In genomic region chr9:102402671-102403070, GRCm38 (mm10) we compare ENCODE assay signal across 19 mouse cellular contexts. TPM values are rescaled to one million over a fixed set of nuclear protein-coding genes. Genes with fewer than 3 reads are reported as not detected.
A peak's percentile ranks its signal among the peaks of the same experiment; 100 is the strongest.
DNase-seq lines count a peak whose midpoint lies in the region; ATAC-seq and TF ChIP-seq lines count a peak whose summit lies in the region.
"Had no signal": no experiment of that assay in that cellular context is flagged by ENCODE, and none has a peak within 500 bp of the region (broad histone marks: within the 10 kb centered on the region; RNA-seq: fewer than 3 reads in every experiment).

No protein-coding gene starts in this region.

- DNase-seq in kidney, adult 2 months, result peak; percentile 91
- peak; percentile 60 for DNase-seq in kidney, postnatal 10 days
- no peak for DNase-seq in Muller cell, postnatal 12 days (ENCODE audit: inconsistent ontology term)
- no peak for DNase-seq in embryo, embryonic 11 days
- no peak for DNase-seq in adrenal gland, adult (ENCODE audit: inconsistent age in 2 of 2, low spot score in 1 of 2)
- DNase-seq: adrenal gland, adult 8-10 months; heart, adult 18-20 months; midbrain, embryonic 14.5 days; retina, postnatal 1 day had no signal

- no peak overlapping the region for H3K4me2 ChIP-seq in kidney, embryonic 14.5 days (replicated peaks; ENCODE audit: low read depth, low read length)
- no peak overlapping the region for H3K4me2 ChIP-seq in liver, embryonic 12.5 days
- H3K4me2 ChIP-seq: forebrain, embryonic 15.5 days; lung, embryonic 15.5 days had no signal

- H3K27me3 ChIP-seq in kidney, adult 2 months (replicated peaks; ENCODE audit: control insufficient read depth, insufficient read depth, low read length), result no peaks in the 10 kb centered on the region
- 0 out of 2 replicates have a peak, but pooled peaks cover 2% of the 10 kb centered on the region for H3K27me3 ChIP-seq in kidney, embryonic 14.5 days (ENCODE audit: control insufficient read depth, insufficient read depth, low read length)
- H3K27me3 ChIP-seq in liver, embryonic 12.5 days (replicated peaks), result no peaks in the 10 kb centered on the region
- H3K27me3 ChIP-seq: forebrain, embryonic 15.5 days; lung, embryonic 15.5 days had no signal

- H3K4me1 ChIP-seq in kidney, adult 2 months (ENCODE audit: control insufficient read depth, insufficient read depth, low read length), result peaks cover 3% of the 10 kb centered on the region; the same call in 1 of the 2 replicates
- no peaks in the 10 kb centered on the region for H3K4me1 ChIP-seq in kidney, embryonic 14.5 days (ENCODE audit: control insufficient read depth, insufficient read depth, low read length)
- no peaks in the 10 kb centered on the region for H3K4me1 ChIP-seq in liver, embryonic 12.5 days
- H3K4me1 ChIP-seq: lung, embryonic 15.5 days had no signal

- 32% methylated on average over 3 of the region's 3 CpGs for WGBS in kidney, adult 2 months
- 33% methylated on average over 3 of the region's 3 CpGs for WGBS in kidney, embryonic 14.5 days
- WGBS in liver, embryonic 12.5 days (ENCODE audit: insufficient replicate concordance), result 34% methylated on average over 3 of the region's 3 CpGs

- no peak overlapping the region for H3K27ac ChIP-seq in kidney, adult 2 months (ENCODE audit: insufficient read depth, low read depth, low read length)
- no peak overlapping the region for H3K27ac ChIP-seq in kidney, embryonic 14.5 days (ENCODE audit: low read depth, low read length)
- no peak overlapping the region for H3K27ac ChIP-seq in liver, embryonic 12.5 days
- H3K27ac ChIP-seq: embryonic facial prominence, embryonic 10.5 days; forebrain, embryonic 15.5 days; layer of hippocampus, adult 2 months; limb, embryonic 10.5 days; lung, embryonic 15.5 days had no signal

- H3K36me3 ChIP-seq in kidney, adult 2 months (ENCODE audit: control insufficient read depth, insufficient read depth, low read length), result no peaks in the 10 kb centered on the region
- H3K36me3 ChIP-seq in kidney, embryonic 14.5 days (ENCODE audit: control insufficient read depth, insufficient read depth, low read length), result no peaks in the 10 kb centered on the region
- no peaks in the 10 kb centered on the region for H3K36me3 ChIP-seq in liver, embryonic 12.5 days
- H3K36me3 ChIP-seq: embryonic facial prominence, embryonic 10.5 days; forebrain, embryonic 15.5 days; G1E; limb, embryonic 10.5 days; lung, embryonic 15.5 days had no signal

- no peak for TF ChIP-seq POLR2A in kidney, adult 2 months (IDR thresholded peaks at IDR 0.05; ENCODE audit: low read depth, low read length)

- no peak for TF ChIP-seq CTCF in kidney, adult 2 months (conservative IDR thresholded peaks at IDR 0.05; ENCODE audit: insufficient read depth, insufficient read length, low read depth, low read length)

- H3K4me3 ChIP-seq in kidney, adult 2 months (ENCODE audit: insufficient read depth, low read depth, low read length), result no peak overlapping the region
- H3K4me3 ChIP-seq in kidney, embryonic 14.5 days (ENCODE audit: low read length), result no peak overlapping the region
- no peak overlapping the region for H3K4me3 ChIP-seq in liver, embryonic 12.5 days
- H3K4me3 ChIP-seq: embryonic facial prominence, embryonic 10.5 days; forebrain, embryonic 15.5 days; limb, embryonic 10.5 days; lung, embryonic 15.5 days; myocyte had no signal

- no peak for ATAC-seq in kidney, embryonic 14.5 days (ENCODE audit: low FRiP score, low TSS enrichment)
- peak; percentile 41; the same call in 1 of the 2 replicates for ATAC-seq in liver, embryonic 12.5 days
- ATAC-seq: CD4-positive, CD25-positive, alpha-beta regulatory T cell, adult 4 months had no signal

- no peaks in the 10 kb centered on the region for H3K9me3 ChIP-seq in kidney, embryonic 14.5 days (ENCODE audit: control insufficient read depth, low read length)
- no peaks in the 10 kb centered on the region for H3K9me3 ChIP-seq in liver, embryonic 12.5 days (replicated peaks)
- H3K9me3 ChIP-seq: embryonic facial prominence, embryonic 10.5 days; forebrain, embryonic 15.5 days; limb, embryonic 10.5 days; lung, embryonic 15.5 days had no signal

- H3K9ac ChIP-seq in kidney, embryonic 14.5 days (ENCODE audit: low read depth, low read length), result no peak overlapping the region
- H3K9ac ChIP-seq in liver, embryonic 12.5 days, result no peak overlapping the region
- H3K9ac ChIP-seq: forebrain, embryonic 15.5 days; lung, embryonic 15.5 days had no signal

RNA-seq across cellular contexts. Expression of gene Ephb1, which starts 48.2 kb away (rescaled TPM):
- polyA plus RNA-seq in kidney, adult 2 months (2012; rRNA removed), result 2.2 and 2.7 TPM in 2 replicates
- 3.8 and 4.9 TPM in 2 replicates for polyA plus RNA-seq in kidney, embryonic 14.5 days (2014; fragmentation: Nextera tagmentation; extraction: Ambion mirVana)
- 0.42 and 0.44 TPM in 2 replicates for polyA plus RNA-seq in liver, embryonic 12.5 days (2016; fragmentation: Nextera tagmentation; extraction: Ambion mirVana)
- polyA plus RNA-seq: CD4-positive, CD25-positive, alpha-beta regulatory T cell, adult 4 months; G1E had no signal

Comparison
In these comparisons a context has a peak if more than half of its experiments do, and no peak if none do; other contexts are left out.
1. DNase-seq: peak in kidney, adult 2 months (single experiment) and kidney, postnatal 10 days (single experiment); none in Muller cell, postnatal 12 days (single experiment), embryo, embryonic 11 days (single experiment) and adrenal gland, adult (0 of 2).